Mouse (Mus musculus) heart, adult 8-10 months (tissue): ENCODE data around the gene Foxred2. TPM values are rescaled to one million over a fixed set of nuclear protein-coding genes. Genes with fewer than 3 reads are reported as not detected.

ENCODE experiments used
- DNase-seq: peaks from one replicate; pipeline ENCODE4 v3.0.0; 2022; ENCODE audit warnings: low spot score
- total RNA-seq, 4 experiments: library from RNA; stranded (reverse); gene quantifications; 2 replicates each; pipeline ENCODE4 v1.2.4; 2022

Gene Foxred2
- total RNA-seq, 4 experiments from 2014 or later = 0.27 to 0.53 (median 0.39) TPM

GRCm38 (mm10) chr15:77916851-77917544 is 39.5 kb downstream of the Foxred2 start:
- DNase-seq = peak; percentile 93

DNA sequence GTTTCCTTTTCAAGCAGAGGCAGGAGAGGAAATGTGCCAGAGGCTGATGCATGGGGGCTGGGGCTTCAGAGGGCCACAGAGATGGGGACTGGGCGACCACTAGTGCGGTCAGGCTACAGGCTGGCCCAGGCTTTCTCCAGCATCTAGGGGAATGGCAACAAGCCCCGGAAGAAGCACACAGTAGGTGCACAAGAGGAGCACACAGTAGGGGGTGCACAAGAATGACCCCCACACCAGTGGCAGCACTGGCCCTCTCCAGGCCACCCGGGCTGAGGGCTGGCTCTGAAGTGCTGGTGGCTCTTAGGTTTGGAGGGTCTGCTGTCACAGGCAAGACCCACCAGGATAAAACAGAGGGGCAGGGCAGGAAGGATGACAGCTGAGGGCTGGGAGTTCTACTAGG is 41.2 kb downstream of the Foxred2 start:
- DNase-seq = no peak

- DNase-seq = no peak
Observed at GRCm38 (mm10) chr15:77914507-77914906, 42.0 kb downstream of the Foxred2 start.

DNA sequence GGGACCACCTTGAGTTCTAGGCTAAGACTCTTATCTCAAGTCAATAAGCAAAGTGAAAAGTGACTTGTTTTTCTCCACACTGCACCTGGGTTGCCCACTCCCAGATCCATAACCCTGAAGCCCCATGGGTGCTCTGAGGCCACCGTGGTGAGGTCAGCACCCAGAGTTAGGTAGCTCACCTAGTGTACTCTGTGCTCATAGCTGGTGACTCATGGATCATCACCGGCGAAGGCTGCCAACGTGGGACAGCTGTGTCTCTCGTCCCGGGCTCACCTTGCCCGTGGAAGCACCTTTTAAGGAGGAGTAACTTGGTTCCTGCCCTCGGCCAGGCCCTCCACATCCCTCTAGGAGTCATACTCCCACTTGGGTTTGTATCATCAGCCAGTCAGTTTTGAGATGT is 43.5 kb downstream of the Foxred2 start:
- no peak for DNase-seq

- no peak for DNase-seq
Observed at GRCm38 (mm10) chr15:77912585-77912984, 43.9 kb downstream of the Foxred2 start.

DNA sequence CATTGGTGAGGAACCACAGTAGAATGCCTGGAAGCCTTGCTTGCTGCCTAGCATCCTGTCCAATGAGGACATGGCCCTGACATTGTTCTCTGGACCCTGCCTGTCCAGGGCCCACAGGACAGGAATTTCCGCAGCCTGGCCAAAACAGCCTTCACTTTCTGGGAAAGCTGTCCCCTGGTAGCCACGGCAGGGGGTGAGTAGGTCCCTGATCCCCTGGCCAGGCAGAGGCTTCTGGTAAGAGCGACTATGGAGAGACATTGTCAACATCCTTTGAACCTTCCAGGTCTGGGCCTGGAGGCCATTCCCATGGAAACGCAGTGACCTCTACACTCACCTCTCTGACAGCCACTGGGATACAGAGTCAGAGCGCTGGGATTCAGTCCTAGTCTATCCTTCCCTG is 44.5 kb downstream of the Foxred2 start:
- peak; percentile 70 for DNase-seq

GRCm38 (mm10) chr15:77911065-77911464 is 45.5 kb downstream of the Foxred2 start:
- peak; percentile 54 for DNase-seq

GRCm38 (mm10) chr15:77907646-77908518 is 48.6 kb downstream of the Foxred2 start:
- no peak for DNase-seq

DNA sequence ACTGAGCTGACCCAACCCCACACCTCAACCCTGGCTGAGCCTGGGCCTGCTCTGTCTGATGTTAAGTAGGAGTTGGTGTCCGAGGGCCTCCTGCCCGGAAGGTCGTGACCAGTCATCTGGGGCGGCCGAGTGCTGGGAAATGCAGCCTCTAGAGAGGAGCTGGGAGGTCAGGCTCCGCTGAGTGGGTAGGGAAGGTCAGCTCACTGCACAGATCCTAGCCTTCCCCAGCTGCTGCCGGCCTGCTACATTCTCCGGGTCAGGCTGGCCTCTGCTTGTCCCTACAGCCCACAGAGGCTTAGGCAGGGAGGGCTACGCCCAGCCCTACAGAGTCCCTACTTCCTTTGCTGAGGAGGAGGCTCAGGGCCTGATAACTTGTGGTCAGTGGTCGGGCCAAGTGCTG is 50.0 kb downstream of the Foxred2 start:
- DNase-seq = no peak

GRCm38 (mm10) chr15:77906081-77906480 is 50.4 kb downstream of the Foxred2 start:
- no peak for DNase-seq

DNA sequence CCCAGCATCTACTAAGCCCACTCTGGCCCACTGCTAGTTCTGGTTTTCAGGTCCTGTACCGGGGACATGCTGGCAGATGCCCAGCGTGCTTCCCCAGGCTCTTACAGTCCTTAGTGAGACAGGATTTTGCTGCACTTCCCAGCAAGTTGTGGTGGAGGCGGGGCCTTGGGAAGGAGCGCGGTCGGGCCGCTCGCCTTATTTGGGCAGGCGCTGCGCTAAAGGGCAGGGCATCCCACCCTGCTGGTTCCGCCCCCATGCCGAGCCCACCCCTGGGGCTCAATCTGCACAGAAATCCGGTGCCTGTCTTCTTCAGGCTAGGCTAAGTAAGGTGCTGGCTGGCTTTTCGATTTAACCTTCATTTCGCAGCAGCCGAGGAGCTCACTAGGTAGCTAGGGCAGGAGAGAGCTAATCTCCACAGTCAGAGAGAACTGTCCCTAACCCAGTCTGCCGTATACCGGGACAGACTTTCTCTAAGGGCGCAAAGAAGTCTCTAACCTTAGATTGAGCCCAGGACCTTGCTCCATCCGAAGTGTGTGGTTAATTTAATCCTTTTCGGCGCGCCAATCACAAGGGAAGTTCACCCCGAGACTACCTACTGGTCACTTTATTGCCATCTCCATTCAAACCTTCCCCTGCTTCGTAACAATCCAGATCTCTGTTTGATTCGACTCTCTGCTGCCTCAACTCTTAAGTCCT is 51.1 kb downstream of the Foxred2 start:
- peak; percentile 80 for DNase-seq

DNA sequence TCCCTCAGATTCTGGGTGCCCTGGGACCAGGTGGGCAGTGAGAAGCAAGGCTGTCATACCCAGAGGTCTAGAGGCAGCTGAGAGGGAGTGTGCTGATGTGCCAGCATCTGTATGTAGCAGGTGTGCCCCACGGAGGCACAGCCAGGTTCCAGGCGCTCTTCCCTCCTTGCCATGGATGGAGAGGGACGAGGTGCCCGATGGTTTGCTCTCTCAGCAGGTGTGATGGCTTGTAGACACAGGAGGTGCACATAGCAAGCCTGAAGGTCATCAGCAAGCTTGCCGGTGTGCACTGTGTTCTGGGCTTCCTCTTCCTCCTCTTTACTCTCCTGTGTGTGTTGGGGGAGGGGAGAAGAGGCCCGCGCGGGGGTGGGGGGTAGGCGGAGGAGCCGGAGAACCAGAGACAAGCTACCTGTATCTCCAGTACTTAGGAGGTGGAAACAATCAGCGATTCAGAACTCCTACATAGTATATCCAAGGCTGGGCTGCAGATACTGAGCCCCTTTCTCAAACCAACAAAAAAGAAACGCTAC is 52.1 kb downstream of the Foxred2 start:
- no peak for DNase-seq

- peak; percentile 53 for DNase-seq
Observed at GRCm38 (mm10) chr15:77903176-77903575, 53.3 kb downstream of the Foxred2 start.

- no peak for DNase-seq
Observed at GRCm38 (mm10) chr15:77894926-77895325, 61.6 kb downstream of the Foxred2 start.

DNA sequence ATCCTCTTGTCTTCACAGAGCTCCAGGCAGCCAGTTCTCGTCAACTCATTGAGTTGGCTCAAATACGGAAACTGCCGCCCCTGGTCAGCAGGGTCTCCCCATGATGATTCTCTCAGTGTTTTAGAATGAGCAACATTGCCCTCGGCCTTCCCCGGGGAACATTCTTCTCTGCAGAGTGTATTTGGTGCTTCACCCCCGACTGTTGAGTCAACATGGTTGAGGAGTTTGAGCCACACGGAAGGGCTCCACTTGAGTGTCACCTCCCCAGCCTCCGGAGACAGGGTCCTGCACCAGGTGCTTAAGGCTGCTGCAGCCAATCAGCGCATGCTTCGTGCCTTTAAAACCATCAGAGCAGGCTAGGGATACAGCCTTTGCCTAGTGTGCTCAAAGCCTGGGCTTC is 63.2 kb downstream of the Foxred2 start:
- no peak for DNase-seq

DNA sequence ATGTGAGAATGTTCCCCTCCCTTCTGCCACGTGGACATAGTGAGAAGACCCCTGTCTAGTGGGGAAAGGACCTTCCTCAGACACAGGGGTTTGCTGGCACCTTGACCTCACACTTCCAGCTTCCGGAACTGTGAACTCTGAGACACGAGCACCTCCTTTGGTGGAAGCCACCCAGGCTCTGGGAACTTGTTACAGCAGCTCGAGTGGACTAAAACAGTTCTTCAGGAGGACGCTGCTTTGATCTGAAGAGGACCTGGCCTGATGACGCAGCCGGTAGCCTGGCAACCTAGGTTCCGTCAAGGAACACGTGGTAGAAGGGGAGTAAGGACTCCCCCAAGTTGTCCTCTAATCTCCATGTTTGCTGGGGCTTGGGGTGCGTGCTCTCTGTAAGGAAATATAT is 64.1 kb downstream of the Foxred2 start:
- no peak for DNase-seq

GRCm38 (mm10) chr15:77891766-77892165 is 64.8 kb downstream of the Foxred2 start:
- DNase-seq = peak; percentile 52

Other genes starting within 250 kb of the Foxred2 start
- under 1 TPM in 3 of 4 experiments, not detected in 1; 0.19 to 0.34 (median 0.22) TPM for gene Apol9b, start 227.7 kb downstream of the Foxred2 start, total RNA-seq
- not detected for gene Apol8, start 199.7 kb downstream of the Foxred2 start, total RNA-seq
- gene Myh9, start 114.5 kb downstream of the Foxred2 start, total RNA-seq = 100 to 1,000 TPM in 1 of 4 experiments, 10 to 100 TPM in 3; 72.5 to 127 (median 97.2) TPM
- gene Txn2, start 27.7 kb downstream of the Foxred2 start, total RNA-seq = 100 to 1,000 TPM; 303 to 339 (median 309) TPM
- gene Eif3d, start 14.1 kb upstream of the Foxred2 start, total RNA-seq = 10 to 100 TPM; 56.3 to 67.2 (median 63.3) TPM
- gene Cacng2, start 163.3 kb upstream of the Foxred2 start, total RNA-seq = not detected
- 10 to 100 TPM; 10.5 to 14.1 (median 10.9) TPM for gene Ift27, start 217.4 kb upstream of the Foxred2 start, total RNA-seq
- 1 to 10 TPM; 3.6 to 5.9 (median 4.5) TPM for gene Pvalb, start 249.7 kb upstream of the Foxred2 start, total RNA-seq